Mouse (Mus musculus): ENCODE measurements around the gene Maml3. TPM values are rescaled to one million over a fixed set of nuclear protein-coding genes. Genes with fewer than 3 reads are reported as not detected.

Gene Maml3
- polyA plus RNA-seq, 1 experiment from 2014 or later, result 8.0 TPM

DNA sequence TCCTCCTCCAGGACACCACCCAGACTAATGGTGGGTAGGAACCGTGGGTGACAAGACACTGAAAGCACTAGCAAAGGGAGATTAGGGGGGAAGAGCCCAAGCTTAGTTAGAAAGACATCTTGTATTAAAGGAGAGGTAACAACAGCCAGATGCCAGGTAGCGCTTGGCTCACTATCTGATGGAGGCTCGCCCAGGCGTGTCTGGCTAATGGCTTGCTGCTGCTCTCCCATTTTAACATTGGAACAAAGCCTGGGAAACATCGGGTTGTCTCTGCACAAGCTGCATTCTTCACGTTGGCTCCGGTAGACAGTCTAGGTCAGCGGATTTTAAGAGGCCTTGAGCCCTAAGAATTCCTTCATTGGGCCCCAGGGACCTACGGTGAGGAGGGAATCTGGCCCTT, 10.5 kb upstream of the Maml3 start:
- no peak overlapping the region for H3K9ac ChIP-seq
- DNase-seq (ENCODE audit: low spot score) (peak; percentile 41), ATAC-seq (ENCODE audit: low FRiP score) (no peak)
- H3K27ac ChIP-seq, result no peak overlapping the region
- H3K4me1 ChIP-seq (replicated peaks; ENCODE audit: control insufficient read depth, insufficient read depth, low read length), result no peaks in the 10 kb centered on the region
- H3K9me3 ChIP-seq (ENCODE audit: control insufficient read depth, low read length), result no peaks in the 10 kb centered on the region
- H3K4me2 ChIP-seq (replicated peaks), result no peak overlapping the region
- no peak overlapping the region for H3K4me3 ChIP-seq (replicated peaks; ENCODE audit: low read length)
- no peaks in the 10 kb centered on the region for H3K27me3 ChIP-seq (ENCODE audit: control insufficient read depth, insufficient read depth, low read length)
- H3K36me3 ChIP-seq (replicated peaks; ENCODE audit: control insufficient read depth, insufficient read depth), result no peaks in the 10 kb centered on the region
- WGBS, result 70% methylated on average over 9 of the region's 9 CpGs

- H3K27me3 ChIP-seq (ENCODE audit: control insufficient read depth, insufficient read depth, low read length), result no peaks in the 10 kb centered on the region
- H3K4me2 ChIP-seq (replicated peaks), result no peak overlapping the region
- H3K36me3 ChIP-seq (replicated peaks; ENCODE audit: control insufficient read depth, insufficient read depth), result no peaks in the 10 kb centered on the region
- no peak overlapping the region for H3K9ac ChIP-seq
- no peaks in the 10 kb centered on the region for H3K9me3 ChIP-seq (ENCODE audit: control insufficient read depth, low read length)
- ATAC-seq (ENCODE audit: low FRiP score) (no peak), DNase-seq (ENCODE audit: low spot score) (no peak)
- no peak overlapping the region for H3K4me3 ChIP-seq (replicated peaks; ENCODE audit: low read length)
- H3K4me1 ChIP-seq (replicated peaks; ENCODE audit: control insufficient read depth, insufficient read depth, low read length), result no peaks in the 10 kb centered on the region
- no peak overlapping the region for H3K27ac ChIP-seq
Observed at GRCm38 (mm10) chr3:52108027-52108426, 3.2 kb upstream of the Maml3 start.

DNA sequence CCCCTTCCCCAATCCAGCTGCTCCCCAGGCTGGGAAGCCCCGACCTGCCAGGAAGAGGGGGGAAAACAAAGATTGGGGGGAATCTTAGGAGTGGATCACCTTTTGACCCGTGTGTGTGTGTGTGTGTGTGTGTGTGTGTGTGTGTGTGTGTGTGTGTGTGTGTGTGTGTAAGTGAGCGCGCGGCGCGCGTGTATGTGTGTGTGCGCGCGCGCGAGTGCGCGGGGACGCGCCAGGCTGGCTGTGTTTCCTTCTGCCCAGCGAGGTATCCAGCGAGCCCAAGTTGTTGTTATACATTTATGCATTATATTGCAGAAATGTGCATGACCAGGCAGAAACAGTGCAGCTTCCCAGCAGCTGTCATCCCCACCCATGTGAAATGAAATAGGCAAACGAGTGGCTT, 280 bp upstream of the Maml3 start:
- no peaks in the 10 kb centered on the region for H3K27me3 ChIP-seq (ENCODE audit: control insufficient read depth, insufficient read depth, low read length)
- H3K27ac ChIP-seq, result peak overlapping the region; percentile 99
- H3K4me1 ChIP-seq (replicated peaks; ENCODE audit: control insufficient read depth, insufficient read depth, low read length), result peaks cover 5% of the 10 kb centered on the region
- DNase-seq (ENCODE audit: low spot score) (peak; percentile 73), ATAC-seq (ENCODE audit: low FRiP score) (no peak)
- 2% methylated on average over 18 of the region's 20 CpGs for WGBS
- no peaks in the 10 kb centered on the region for H3K9me3 ChIP-seq (ENCODE audit: control insufficient read depth, low read length)
- H3K9ac ChIP-seq, result peak overlapping the region; percentile 89
- peak overlapping the region; percentile 85 for H3K4me3 ChIP-seq (replicated peaks; ENCODE audit: low read length)
- peak overlapping the region; percentile 86 for H3K4me2 ChIP-seq (replicated peaks)
- H3K36me3 ChIP-seq (replicated peaks; ENCODE audit: control insufficient read depth, insufficient read depth), result no peaks in the 10 kb centered on the region

- H3K4me2 ChIP-seq (replicated peaks), result peak overlapping the region; percentile 86
- H3K4me3 ChIP-seq (replicated peaks; ENCODE audit: low read length), result peak overlapping the region; percentile 85
- ATAC-seq (ENCODE audit: low FRiP score) (no peak), DNase-seq (ENCODE audit: low spot score) (no peak)
- peaks cover 5% of the 10 kb centered on the region for H3K4me1 ChIP-seq (replicated peaks; ENCODE audit: control insufficient read depth, insufficient read depth, low read length)
- under 1% methylated on average over 16 of the region's 16 CpGs for WGBS
- H3K36me3 ChIP-seq (replicated peaks; ENCODE audit: control insufficient read depth, insufficient read depth), result no peaks in the 10 kb centered on the region
- H3K9me3 ChIP-seq (ENCODE audit: control insufficient read depth, low read length), result no peaks in the 10 kb centered on the region
- peak overlapping the region; percentile 99 for H3K27ac ChIP-seq
- H3K9ac ChIP-seq, result peak overlapping the region; percentile 89
- H3K27me3 ChIP-seq (ENCODE audit: control insufficient read depth, insufficient read depth, low read length), result no peaks in the 10 kb centered on the region
Observed at GRCm38 (mm10) chr3:52104208-52104607, 668 bp downstream of the Maml3 start.

DNA sequence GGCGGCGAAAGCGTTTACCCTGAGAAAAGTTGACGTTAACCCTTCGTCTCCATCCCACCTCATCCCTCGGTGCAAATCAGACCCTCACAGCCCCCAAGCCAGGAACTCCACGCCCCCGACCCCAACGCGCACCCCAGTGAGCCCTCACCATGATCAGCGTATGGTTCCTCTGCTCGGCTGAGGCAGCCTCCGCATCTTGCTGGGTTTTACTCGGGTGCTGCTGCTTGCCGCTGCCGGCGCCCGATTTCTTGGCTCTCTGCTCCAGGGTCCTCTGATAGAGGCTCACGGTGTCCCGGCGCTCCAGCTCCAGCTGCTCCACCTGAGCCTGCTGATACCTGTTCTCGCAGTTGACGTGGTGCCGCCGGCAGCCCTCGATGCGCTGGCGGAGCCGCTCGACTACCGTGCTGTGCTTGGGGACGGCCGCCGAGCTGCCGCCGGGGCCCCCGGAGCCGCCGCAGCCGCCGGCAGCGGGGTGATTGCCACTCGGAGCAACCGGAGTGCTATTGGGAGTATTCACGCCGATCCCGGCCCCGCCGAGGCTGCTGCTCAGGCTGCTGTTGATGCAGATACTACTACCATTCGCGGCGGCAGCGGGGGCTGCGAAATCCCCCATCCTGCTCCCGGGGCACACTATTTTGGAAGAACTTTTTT, 1.2 kb downstream of the Maml3 start:
- H3K27ac ChIP-seq, result peak overlapping the region; percentile 99
- 0% methylated on average over 55 of the region's 55 CpGs for WGBS
- peak overlapping the region; percentile 86 for H3K4me2 ChIP-seq (replicated peaks)
- H3K9ac ChIP-seq, result peak overlapping the region; percentile 89
- H3K9me3 ChIP-seq (ENCODE audit: control insufficient read depth, low read length), result no peaks in the 10 kb centered on the region
- H3K27me3 ChIP-seq (ENCODE audit: control insufficient read depth, insufficient read depth, low read length), result no peaks in the 10 kb centered on the region
- ATAC-seq (ENCODE audit: low FRiP score), result no peak
- H3K4me1 ChIP-seq (replicated peaks; ENCODE audit: control insufficient read depth, insufficient read depth, low read length), result peaks cover 5% of the 10 kb centered on the region
- no peaks in the 10 kb centered on the region for H3K36me3 ChIP-seq (replicated peaks; ENCODE audit: control insufficient read depth, insufficient read depth)
- DNase-seq (ENCODE audit: low spot score), result peak; percentile 53
- H3K4me3 ChIP-seq (replicated peaks; ENCODE audit: low read length), result peak overlapping the region; percentile 85

DNA sequence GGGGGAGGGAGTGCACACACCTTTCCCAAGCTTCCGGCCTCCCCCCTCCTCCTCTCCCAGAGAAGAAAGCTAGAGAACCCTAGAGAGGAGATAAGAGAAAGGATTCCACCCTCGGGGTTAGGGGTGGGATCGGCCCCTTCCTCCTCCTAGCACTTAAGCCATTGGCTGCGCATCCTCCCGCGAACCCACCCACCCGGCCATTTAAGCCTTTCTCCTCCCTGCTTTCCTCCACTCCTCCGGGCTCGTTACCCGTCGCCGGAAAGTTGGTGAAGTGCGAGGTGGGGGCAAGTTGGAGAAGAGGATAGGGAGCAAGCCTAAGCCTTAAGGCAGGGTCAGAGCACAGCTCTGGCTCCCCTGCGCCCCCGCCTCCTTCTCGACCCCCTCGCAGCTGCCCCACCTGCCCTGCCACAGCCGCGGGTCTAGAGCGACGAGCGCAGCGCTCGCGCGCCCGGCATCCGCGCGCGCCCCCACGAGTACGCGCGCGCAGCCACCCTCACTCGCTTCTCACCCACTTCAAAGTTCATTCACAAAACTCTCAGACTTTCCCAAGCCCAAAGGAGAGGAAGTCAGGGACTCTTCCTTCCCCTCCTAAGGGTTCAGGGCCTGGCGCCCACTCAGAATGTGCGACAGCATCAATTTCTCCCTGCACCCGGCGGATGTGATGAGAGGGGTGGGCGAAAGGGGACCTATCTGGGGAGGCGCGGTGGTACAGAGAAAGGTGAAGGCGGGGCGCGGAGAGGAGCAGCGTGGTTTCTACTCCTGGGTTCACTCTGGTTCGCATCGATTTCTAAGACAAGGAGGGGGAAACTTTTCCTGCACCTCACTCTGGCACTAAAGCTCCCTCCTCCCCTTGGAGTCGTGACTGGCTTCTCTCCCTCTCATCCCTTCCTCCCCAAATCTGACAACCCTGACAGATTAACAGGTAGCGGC, 2.0 kb downstream of the Maml3 start:
- H3K27ac ChIP-seq, result peak overlapping the region; percentile 99
- H3K4me2 ChIP-seq (replicated peaks), result peak overlapping the region; percentile 86
- DNase-seq (ENCODE audit: low spot score) (peak; percentile 82), ATAC-seq (ENCODE audit: low FRiP score) (peak; percentile 81)
- H3K27me3 ChIP-seq (ENCODE audit: control insufficient read depth, insufficient read depth, low read length), result no peaks in the 10 kb centered on the region
- 1% methylated on average over 52 of the region's 52 CpGs for WGBS
- H3K4me1 ChIP-seq (replicated peaks; ENCODE audit: control insufficient read depth, insufficient read depth, low read length), result peaks cover 5% of the 10 kb centered on the region
- H3K4me3 ChIP-seq (replicated peaks; ENCODE audit: low read length), result peak overlapping the region; percentile 85
- no peaks in the 10 kb centered on the region for H3K9me3 ChIP-seq (ENCODE audit: control insufficient read depth, low read length)
- H3K36me3 ChIP-seq (replicated peaks; ENCODE audit: control insufficient read depth, insufficient read depth), result no peaks in the 10 kb centered on the region
- H3K9ac ChIP-seq, result peak overlapping the region; percentile 89

DNA sequence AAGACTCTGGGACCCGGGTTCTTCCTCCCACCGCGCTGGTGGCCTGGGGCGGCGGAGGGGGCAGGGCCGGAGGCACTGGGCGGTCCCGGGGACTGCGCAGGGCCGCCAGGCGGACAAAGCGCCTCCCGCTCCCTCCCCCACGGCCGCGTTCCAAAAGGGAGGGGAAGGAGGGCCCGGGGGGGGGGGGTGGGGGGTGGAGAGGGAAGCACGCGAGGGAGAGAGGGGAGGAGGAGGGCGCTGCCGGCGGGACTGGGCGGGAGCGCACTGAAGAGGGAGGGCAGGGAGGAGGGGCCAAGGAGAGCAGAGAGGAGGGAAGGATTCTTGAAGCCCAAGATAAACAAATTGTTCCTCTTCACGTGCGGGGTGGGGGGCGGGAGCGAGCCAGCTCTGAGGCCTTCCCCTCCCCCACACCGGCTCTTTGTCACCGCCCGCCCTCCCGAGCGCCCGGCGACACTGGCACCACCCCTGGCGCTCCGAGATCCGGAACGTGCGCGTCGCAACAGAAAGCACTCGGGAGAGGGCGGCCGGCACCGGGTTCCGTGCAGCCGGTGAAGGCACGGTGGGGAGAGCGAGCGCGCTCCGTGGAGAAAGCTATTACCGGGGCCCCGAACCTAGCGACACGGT, 2.8 kb downstream of the Maml3 start:
- H3K9me3 ChIP-seq (ENCODE audit: control insufficient read depth, low read length), result no peaks in the 10 kb centered on the region
- H3K27ac ChIP-seq, result peak overlapping the region; percentile 99
- H3K9ac ChIP-seq, result peak overlapping the region; percentile 89
- ATAC-seq (ENCODE audit: low FRiP score), result peak; percentile 85
- peak; percentile 79 for DNase-seq (ENCODE audit: low spot score)
- peak overlapping the region; percentile 85 for H3K4me3 ChIP-seq (replicated peaks; ENCODE audit: low read length)
- no peaks in the 10 kb centered on the region for H3K27me3 ChIP-seq (ENCODE audit: control insufficient read depth, insufficient read depth, low read length)
- WGBS, result under 1% methylated on average over 37 of the region's 57 CpGs
- H3K4me2 ChIP-seq (replicated peaks), result peak overlapping the region; percentile 86
- H3K36me3 ChIP-seq (replicated peaks; ENCODE audit: control insufficient read depth, insufficient read depth), result no peaks in the 10 kb centered on the region
- H3K4me1 ChIP-seq (replicated peaks; ENCODE audit: control insufficient read depth, insufficient read depth, low read length), result peaks cover 5% of the 10 kb centered on the region

- WGBS, result 3% methylated on average over 14 of the region's 14 CpGs
Observed at GRCm38 (mm10) chr3:52101401-52101976, 3.4 kb downstream of the Maml3 start.

DNA sequence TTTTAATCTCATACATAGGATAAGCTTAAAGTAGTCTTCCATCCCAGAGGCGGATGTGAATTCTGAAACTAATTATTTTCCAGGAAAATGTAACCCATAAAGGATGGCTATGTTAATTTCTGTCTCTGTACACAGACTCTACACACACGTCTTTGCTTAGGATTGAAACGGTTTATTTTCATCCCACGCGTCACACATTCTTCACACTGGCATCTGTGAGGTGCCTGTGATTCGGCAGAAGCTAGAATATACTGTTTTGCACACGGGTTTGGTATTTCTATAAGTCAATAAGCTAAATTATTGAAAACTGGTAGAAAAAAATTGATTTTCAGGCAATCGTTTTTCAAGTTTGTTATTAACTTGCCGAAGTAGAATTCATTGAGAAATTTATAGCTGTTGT, 4.0 kb downstream of the Maml3 start:
- peaks cover 5% of the 10 kb centered on the region for H3K4me1 ChIP-seq (replicated peaks; ENCODE audit: control insufficient read depth, insufficient read depth, low read length)
- 29% methylated on average over 9 of the region's 9 CpGs for WGBS
- H3K9ac ChIP-seq, result peak overlapping the region; percentile 89
- H3K27me3 ChIP-seq (ENCODE audit: control insufficient read depth, insufficient read depth, low read length), result no peaks in the 10 kb centered on the region
- peak overlapping the region; percentile 85 for H3K4me3 ChIP-seq (replicated peaks; ENCODE audit: low read length)
- H3K27ac ChIP-seq, result peak overlapping the region; percentile 99
- peak overlapping the region; percentile 86 for H3K4me2 ChIP-seq (replicated peaks)
- DNase-seq (ENCODE audit: low spot score) (peak; percentile 37), ATAC-seq (ENCODE audit: low FRiP score) (no peak)
- no peaks in the 10 kb centered on the region for H3K9me3 ChIP-seq (ENCODE audit: control insufficient read depth, low read length)
- no peaks in the 10 kb centered on the region for H3K36me3 ChIP-seq (replicated peaks; ENCODE audit: control insufficient read depth, insufficient read depth)

More at GRCm38 (mm10) chr3:52101401-52101976, 3.4 kb downstream of the Maml3 start:
- H3K4me2 ChIP-seq (replicated peaks), result peak overlapping the region; percentile 86
- peaks cover 5% of the 10 kb centered on the region for H3K4me1 ChIP-seq (replicated peaks; ENCODE audit: control insufficient read depth, insufficient read depth, low read length)
- peak overlapping the region; percentile 89 for H3K9ac ChIP-seq
- peak overlapping the region; percentile 99 for H3K27ac ChIP-seq
- peak; percentile 53 for ATAC-seq (ENCODE audit: low FRiP score)
- no peak for DNase-seq (ENCODE audit: low spot score)
- H3K9me3 ChIP-seq (ENCODE audit: control insufficient read depth, low read length), result no peaks in the 10 kb centered on the region
- H3K27me3 ChIP-seq (ENCODE audit: control insufficient read depth, insufficient read depth, low read length), result no peaks in the 10 kb centered on the region
- peak overlapping the region; percentile 85 for H3K4me3 ChIP-seq (replicated peaks; ENCODE audit: low read length)
- H3K36me3 ChIP-seq (replicated peaks; ENCODE audit: control insufficient read depth, insufficient read depth), result no peaks in the 10 kb centered on the region
